Mouse (Mus musculus) cortical plate, adult 2 months (tissue): ENCODE results near the gene Sult6b1.

ENCODE experiments used
- CTCF ChIP-seq: fragments of 200-500 bp; IDR thresholded peaks from 2 replicates; pipeline ENCODE4 v1.5.1; 2011; ENCODE audit warnings: mild to moderate bottlenecking, control low read depth, low read length; ENCODE audit not compliant: insufficient read depth; ENCODE audit errors: extremely low read depth
- POLR2A ChIP-seq: fragments of 200-500 bp; IDR thresholded peaks from 2 replicates; pipeline ENCODE4 v1.6.1; 2011; ENCODE audit warnings: mild to moderate bottlenecking, low read length, control low read depth; ENCODE audit not compliant: insufficient read depth; ENCODE audit errors: extremely low read depth

DNA sequence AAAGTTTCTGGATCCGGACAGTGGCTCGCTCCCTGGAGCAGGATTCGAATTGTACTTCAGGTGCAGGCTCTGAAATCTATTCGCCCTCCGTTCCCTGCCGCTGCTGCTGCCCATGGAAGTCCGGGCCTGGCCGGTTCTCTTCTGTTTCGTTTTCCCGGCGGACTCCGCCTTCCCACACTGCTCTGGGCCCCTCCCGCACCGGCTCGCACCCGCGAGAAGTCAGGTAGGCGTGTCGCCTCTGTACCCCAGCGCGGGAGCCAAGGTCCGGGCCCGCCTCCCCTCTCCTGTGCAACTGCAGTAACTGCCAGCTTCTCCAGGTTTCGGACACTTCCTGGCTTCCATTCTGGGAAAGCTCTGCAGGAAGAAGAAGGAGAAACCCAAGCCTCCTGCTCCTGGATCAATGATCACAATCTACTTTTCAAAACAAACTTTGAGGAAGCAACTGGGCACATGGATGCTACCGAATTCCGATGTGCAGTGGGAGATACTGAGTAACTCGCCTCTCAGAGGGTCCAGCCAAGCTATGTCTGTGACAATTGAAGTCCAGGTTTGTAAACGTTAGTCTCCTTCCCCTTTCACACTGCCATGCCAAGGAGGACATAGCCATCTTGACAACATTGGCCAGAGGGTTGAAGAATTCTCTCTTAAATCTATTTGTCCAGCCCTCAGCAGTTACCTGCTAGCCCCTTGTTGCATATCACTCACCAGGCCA is 24.2 kb downstream of the Sult6b1 start, which contains the start of gene Eif2ak2:
- TF ChIP-seq CTCF (no peak), POLR2A (no peak)
